Mouse (Mus musculus): ENCODE data around the gene Fnip2. TPM values are rescaled to one million over a fixed set of nuclear protein-coding genes. Genes with fewer than 3 reads are reported as not detected.

Gene Fnip2
- total and polyA plus RNA-seq, 3 experiments = 4.2 to 28.1 (median 12.2) TPM

DNA sequence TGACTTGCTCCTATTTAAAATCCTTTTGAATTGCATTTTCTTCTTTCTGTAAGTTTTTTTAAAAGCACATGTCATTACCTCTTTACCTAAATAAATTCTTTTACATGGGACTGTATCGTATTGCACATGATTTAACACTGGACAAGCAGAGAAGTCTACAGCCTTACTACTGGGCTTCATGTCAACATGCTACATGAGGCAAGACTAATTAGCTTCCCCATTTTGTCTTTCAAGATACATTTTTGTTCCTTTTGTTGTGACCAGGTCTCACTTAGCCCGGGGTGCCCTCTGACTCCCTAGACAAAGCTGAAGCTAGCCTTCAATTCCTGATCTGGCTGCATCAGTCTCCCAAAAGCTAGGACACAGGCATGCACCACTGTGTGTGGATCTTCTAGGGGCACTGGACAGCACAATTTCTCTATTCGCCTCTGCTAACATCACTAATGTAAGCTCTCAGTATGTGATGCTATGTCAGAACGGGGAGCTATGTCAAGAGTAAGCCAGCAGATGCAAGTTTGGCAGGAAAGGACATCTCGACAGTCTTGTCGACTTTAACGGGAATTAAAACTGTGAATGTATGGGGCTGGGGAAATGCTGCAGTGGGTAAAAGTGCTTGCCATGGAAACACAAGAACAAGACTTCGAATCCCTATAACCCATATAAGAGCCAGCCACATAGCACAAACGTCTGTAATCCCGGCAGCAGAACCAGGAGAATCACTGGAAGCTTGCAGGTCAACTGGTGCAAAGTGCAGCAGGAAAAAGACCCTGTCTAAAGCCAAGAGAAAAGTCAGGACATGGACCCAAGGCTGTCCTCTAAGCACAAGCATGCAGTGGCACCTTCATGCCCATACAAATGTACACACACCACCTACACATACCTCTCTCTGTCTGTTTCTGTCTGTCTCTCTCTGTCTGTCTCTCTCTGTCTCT is 5.5 kb downstream of the Fnip2 start:
- Histone ChIP-seq H3K27ac (no peak overlapping the region), H3K9ac (ENCODE audit: low read depth, low read length) (no peak overlapping the region), H3K27me3 (ENCODE audit: control insufficient read depth, insufficient read depth, low read length) (no peaks in the 10 kb centered on the region), H3K36me3 (ENCODE audit: control insufficient read depth, insufficient read depth, low read length) (peaks cover 2% of the 10 kb centered on the region; the same call in 1 of the 2 replicates), H3K4me1 (ENCODE audit: control insufficient read depth, insufficient read depth, low read length) (peaks cover 13% of the 10 kb centered on the region), H3K79me2 (replicated peaks; ENCODE audit: control insufficient read depth, insufficient read depth, low read length) (peaks cover 2% of the 10 kb centered on the region), H3K4me3 (no peak overlapping the region)
- WGBS = 71% methylated on average over 10 of the region's 10 CpGs
- DNase-seq = no peak
- intact Hi-C loops (cut with DNase I) = no loop called here
- TF ChIP-seq POLR2A (IDR thresholded peaks at IDR 0.05; ENCODE audit: insufficient read depth, low read depth, low read length) = no peak
- TF ChIP-seq EP300 (IDR thresholded peaks at IDR 0.05; ENCODE audit: insufficient read depth, low read depth, low read length) = no peak
- no peak for TF ChIP-seq CTCF (IDR thresholded peaks at IDR 0.05)

DNA sequence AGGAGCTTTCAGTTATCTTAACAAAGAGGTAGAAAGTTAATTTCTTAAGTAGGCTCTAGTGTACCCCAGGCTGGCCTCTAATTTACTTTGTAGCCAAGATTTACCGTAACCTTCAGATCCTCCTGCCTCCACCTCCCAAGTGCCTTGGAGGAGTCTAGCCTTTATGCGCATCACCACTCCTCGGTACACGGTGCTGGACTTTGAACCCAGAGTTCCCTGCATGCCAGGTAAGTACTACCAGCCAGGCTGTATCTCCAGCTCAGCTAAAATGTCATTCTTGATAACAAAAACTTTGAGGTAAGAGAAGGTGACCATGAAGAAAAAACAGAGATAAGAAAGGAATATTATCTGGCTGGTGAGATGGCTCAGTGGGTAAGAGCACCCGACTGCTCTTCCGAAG is 7.0 kb downstream of the Fnip2 start:
- WGBS = 96% methylated on average over 6 of the region's 6 CpGs

DNA sequence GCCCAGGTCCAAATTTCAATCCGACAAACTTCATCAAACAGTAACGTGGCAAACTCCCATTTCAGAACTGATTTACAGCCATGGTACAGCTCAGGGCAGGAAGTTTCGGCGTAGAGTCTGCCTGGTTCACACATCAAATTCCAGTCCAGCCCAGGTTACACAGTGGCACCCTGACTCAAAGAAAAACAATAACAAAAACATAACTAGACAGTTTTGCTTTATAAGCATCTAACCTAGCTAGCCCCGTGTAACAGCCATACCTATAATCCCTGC is 7.9 kb downstream of the Fnip2 start:
- H3K9ac ChIP-seq (ENCODE audit: low read depth, low read length) = no peak overlapping the region
- H3K79me2 ChIP-seq (replicated peaks; ENCODE audit: control insufficient read depth, insufficient read depth, low read length) = peaks cover 4% of the 10 kb centered on the region; the same call in 1 of the 2 replicates
- TF ChIP-seq CTCF (IDR thresholded peaks at IDR 0.05) (no peak), EP300 (IDR thresholded peaks at IDR 0.05; ENCODE audit: insufficient read depth, low read depth, low read length) (no peak), POLR2A (IDR thresholded peaks at IDR 0.05; ENCODE audit: insufficient read depth, low read depth, low read length) (no peak)
- 40% methylated on average over 5 of the region's 5 CpGs for WGBS
- intact Hi-C loops (cut with DNase I) = no loop called here
- no peak for DNase-seq
- H3K36me3 ChIP-seq (ENCODE audit: control insufficient read depth, insufficient read depth, low read length) = peaks cover 2% of the 10 kb centered on the region; the same call in 1 of the 2 replicates
- no peaks in the 10 kb centered on the region for H3K27me3 ChIP-seq (ENCODE audit: control insufficient read depth, insufficient read depth, low read length)
- H3K27ac ChIP-seq = peak overlapping the region; percentile 68
- H3K4me3 ChIP-seq = no peak overlapping the region
- peaks cover 10% of the 10 kb centered on the region for H3K4me1 ChIP-seq (ENCODE audit: control insufficient read depth, insufficient read depth, low read length)

More for the DNA sequence above, 7.0 kb downstream of the Fnip2 start:
- no peak for DNase-seq
- intact Hi-C loops (cut with DNase I) = no loop called here
- Histone ChIP-seq H3K4me3 (no peak overlapping the region), H3K27ac (no peak overlapping the region), H3K4me1 (ENCODE audit: control insufficient read depth, insufficient read depth, low read length) (peaks cover 13% of the 10 kb centered on the region), H3K27me3 (ENCODE audit: control insufficient read depth, insufficient read depth, low read length) (no peaks in the 10 kb centered on the region), H3K9ac (ENCODE audit: low read depth, low read length) (no peak overlapping the region), H3K79me2 (replicated peaks; ENCODE audit: control insufficient read depth, insufficient read depth, low read length) (peaks cover 2% of the 10 kb centered on the region; the same call in 1 of the 2 replicates), H3K36me3 (ENCODE audit: control insufficient read depth, insufficient read depth, low read length) (peaks cover 2% of the 10 kb centered on the region; the same call in 1 of the 2 replicates)
- TF ChIP-seq EP300 (IDR thresholded peaks at IDR 0.05; ENCODE audit: insufficient read depth, low read depth, low read length) = no peak
- no peak for TF ChIP-seq CTCF (IDR thresholded peaks at IDR 0.05)
- no peak for TF ChIP-seq POLR2A (IDR thresholded peaks at IDR 0.05; ENCODE audit: insufficient read depth, low read depth, low read length)

DNA sequence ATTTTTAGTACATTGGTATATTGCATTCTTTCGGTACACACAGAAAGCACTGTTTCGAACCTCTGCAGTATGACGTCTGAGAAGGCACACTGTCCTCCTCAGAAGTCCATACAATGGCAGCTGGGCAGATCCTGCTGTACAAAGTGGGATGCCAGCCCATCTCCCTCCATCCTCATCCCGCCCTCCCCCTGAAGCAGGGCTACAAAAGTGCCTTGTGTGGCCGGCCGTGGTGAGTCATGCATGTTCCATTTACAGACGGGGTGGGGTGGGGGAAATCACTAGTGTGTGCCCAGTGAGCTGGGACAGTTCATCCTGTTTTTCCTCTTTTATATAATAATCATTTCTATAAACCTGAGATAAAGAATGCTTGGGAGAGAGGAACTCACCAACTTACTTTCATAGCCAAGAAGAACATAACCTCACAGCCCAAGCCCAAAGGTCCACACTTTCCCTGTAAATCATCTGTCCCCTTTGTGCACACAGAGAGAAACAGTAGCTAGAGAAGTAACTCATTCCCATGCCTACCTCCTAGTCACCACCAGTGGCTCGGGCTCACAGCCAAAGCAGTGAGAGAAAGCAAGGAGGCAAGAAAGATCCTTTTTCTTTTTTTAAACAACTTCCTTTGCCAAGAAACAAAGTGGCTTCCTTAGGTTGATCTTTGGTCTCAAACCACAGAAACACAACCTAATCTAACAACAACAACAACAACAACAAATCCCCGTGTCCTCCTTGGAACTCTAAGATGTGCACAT is 8.4 kb downstream of the Fnip2 start:
- 0 out of 2 replicates have a peak, but pooled peaks have one; percentile 10 for TF ChIP-seq CTCF (IDR thresholded peaks at IDR 0.05)
- no peak for TF ChIP-seq POLR2A (IDR thresholded peaks at IDR 0.05; ENCODE audit: insufficient read depth, low read depth, low read length)
- no peak for TF ChIP-seq EP300 (IDR thresholded peaks at IDR 0.05; ENCODE audit: insufficient read depth, low read depth, low read length)
- no peaks in the 10 kb centered on the region for H3K27me3 ChIP-seq (ENCODE audit: control insufficient read depth, insufficient read depth, low read length)
- H3K27ac ChIP-seq = peak overlapping the region; percentile 68
- intact Hi-C loops (cut with DNase I) = no loop called here
- DNase-seq = peak in 1 of 2 experiments; percentile 29
- peaks cover 2% of the 10 kb centered on the region; the same call in 1 of the 2 replicates for H3K36me3 ChIP-seq (ENCODE audit: control insufficient read depth, insufficient read depth, low read length)
- WGBS = 33% methylated on average over 9 of the region's 9 CpGs
- no peak overlapping the region for H3K4me3 ChIP-seq
- H3K9ac ChIP-seq (ENCODE audit: low read depth, low read length) = no peak overlapping the region; the same call in 1 of the 2 replicates
- peaks cover 7% of the 10 kb centered on the region for H3K79me2 ChIP-seq (replicated peaks; ENCODE audit: control insufficient read depth, insufficient read depth, low read length)
- H3K4me1 ChIP-seq (ENCODE audit: control insufficient read depth, insufficient read depth, low read length) = peaks cover 9% of the 10 kb centered on the region

DNA sequence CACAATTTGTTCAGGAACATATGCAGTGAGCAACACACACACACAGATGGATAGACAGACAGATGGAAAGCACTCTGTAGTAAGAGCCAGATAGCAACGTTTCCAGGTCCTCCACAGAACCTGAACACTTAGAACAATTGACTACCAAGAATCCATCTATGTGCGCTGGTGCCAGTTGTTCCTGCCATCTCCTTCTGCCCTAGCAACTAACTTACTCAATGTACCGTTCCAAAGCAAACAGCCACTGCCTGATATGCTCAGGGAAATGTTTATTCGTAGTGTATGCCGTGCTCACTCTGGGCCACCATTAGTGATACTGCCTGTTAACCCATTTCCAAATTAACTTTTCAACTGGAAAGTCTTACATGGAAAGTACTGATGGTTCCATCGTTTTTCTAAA is 12.5 kb downstream of the Fnip2 start:
- DNase-seq = no peak
- TF ChIP-seq CTCF (IDR thresholded peaks at IDR 0.05) (no peak), EP300 (IDR thresholded peaks at IDR 0.05; ENCODE audit: insufficient read depth, low read depth, low read length) (no peak), POLR2A (IDR thresholded peaks at IDR 0.05; ENCODE audit: insufficient read depth, low read depth, low read length) (no peak)
- H3K4me1 ChIP-seq (ENCODE audit: control insufficient read depth, insufficient read depth, low read length) = peaks cover 9% of the 10 kb centered on the region
- intact Hi-C loops (cut with DNase I) = no loop called here
- H3K27ac ChIP-seq = no peak overlapping the region
- H3K4me3 ChIP-seq = no peak overlapping the region
- no peaks in the 10 kb centered on the region for H3K27me3 ChIP-seq (ENCODE audit: control insufficient read depth, insufficient read depth, low read length)
- WGBS = 62% methylated on average over 6 of the region's 6 CpGs
- H3K79me2 ChIP-seq (replicated peaks; ENCODE audit: control insufficient read depth, insufficient read depth, low read length) = peaks cover 11% of the 10 kb centered on the region
- H3K36me3 ChIP-seq (ENCODE audit: control insufficient read depth, insufficient read depth, low read length) = peaks cover 3% of the 10 kb centered on the region
- no peak overlapping the region for H3K9ac ChIP-seq (ENCODE audit: low read depth, low read length)
